Mouse (Mus musculus) adrenal gland, adult 2 months (tissue): ENCODE measurements around the gene Hmgcl. TPM values are rescaled to one million over a fixed set of nuclear protein-coding genes. Genes with fewer than 3 reads are reported as not detected.

Experiments
- DNase-seq: peaks from one replicate; pipeline ENCODE4 v3.0.0; 2021
- polyA plus RNA-seq: library from polyadenylated mRNA; depleted of rRNA; stranded (reverse); fragments of >200 nt; gene quantifications from 2 replicates; pipeline ENCODE4 v1.2.3, GENCODE M21; 2012; rRNA removed
- total RNA-seq, 2 experiments: library from RNA; stranded (reverse); gene quantifications; 2 replicates each; pipeline ENCODE4 v1.2.3; 2021

Gene Hmgcl
- total and polyA plus RNA-seq, 3 experiments = 35.3 to 71.0 (median 42.7) TPM

DNA sequence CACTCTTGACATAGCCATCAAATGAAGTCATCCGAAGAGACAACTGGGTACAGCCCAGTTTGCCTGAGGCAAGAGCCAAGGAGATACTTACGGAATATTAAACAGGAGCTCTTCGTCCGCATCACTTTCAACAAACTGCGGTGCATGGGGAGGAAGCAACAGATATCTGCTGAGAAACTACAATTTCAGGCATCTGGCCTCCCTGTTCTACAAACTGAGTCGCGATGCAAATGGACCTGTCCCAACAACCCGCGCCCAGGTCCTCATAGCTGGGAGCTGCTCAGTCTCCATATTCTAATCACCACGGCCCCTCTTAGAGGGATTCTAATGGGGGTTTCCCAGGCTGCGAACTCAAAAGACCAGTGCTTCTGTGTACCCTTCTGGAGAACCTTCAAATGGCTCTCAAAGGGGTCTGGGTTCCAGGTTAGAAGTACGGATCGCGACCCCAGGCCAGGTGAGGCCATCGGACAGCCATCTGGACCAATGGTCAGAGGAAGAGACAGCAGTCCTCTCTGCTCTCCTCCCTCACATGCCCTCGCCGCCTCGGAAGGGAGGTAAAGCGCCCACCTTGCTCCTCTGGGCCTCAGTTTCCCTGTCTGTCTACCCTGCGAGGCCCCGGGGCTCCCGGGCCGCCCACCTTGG is 40.2 kb downstream of the Hmgcl start:
- no peak for DNase-seq

DNA sequence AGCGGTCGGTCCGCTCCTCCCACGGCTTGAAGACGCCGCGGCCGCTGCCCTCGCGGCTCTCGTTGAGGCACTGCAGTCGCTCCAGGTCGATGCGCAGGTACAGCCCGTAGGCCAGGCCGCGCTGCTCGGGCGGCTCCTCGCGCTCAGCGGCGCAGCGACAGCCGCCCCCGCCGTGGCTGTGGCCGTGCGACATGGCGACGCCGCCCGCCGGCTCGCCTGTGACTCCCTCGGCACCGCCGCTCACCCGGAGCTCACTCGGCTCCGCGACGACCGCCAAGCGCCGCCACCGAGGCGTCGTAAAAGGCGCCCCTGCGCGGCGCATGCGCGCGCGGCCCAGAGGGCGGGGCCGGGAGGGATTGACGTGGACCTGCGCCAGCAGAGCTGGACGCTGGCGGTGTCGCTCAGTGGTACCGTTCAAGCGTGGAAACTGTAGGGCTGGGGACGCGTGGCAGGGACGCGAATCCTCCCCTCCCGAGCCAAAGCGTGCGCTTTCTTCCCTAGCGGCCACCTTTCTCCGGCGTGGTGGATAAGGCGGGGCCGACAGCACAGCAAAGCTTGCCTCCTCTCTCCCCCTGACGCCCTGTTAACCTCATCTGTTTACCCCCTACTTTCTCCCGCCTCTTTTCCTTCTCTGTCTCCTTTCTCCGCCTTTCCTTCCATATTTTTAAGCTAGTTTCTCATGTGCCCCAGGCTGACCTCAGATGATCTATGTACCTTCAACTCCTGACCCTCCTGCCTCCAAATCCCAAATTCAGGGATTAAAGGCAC is 40.9 kb downstream of the Hmgcl start, which contains the start of gene Pithd1:
Gene Pithd1, minus strand, starts transcription at position 322 of the 768 bp plus-strand sequence.
- DNase-seq = peak; percentile 95

GRCm38 (mm10) chr4:135987714-135988113 is 41.5 kb downstream of the Hmgcl start:
- DNase-seq = no peak

DNA sequence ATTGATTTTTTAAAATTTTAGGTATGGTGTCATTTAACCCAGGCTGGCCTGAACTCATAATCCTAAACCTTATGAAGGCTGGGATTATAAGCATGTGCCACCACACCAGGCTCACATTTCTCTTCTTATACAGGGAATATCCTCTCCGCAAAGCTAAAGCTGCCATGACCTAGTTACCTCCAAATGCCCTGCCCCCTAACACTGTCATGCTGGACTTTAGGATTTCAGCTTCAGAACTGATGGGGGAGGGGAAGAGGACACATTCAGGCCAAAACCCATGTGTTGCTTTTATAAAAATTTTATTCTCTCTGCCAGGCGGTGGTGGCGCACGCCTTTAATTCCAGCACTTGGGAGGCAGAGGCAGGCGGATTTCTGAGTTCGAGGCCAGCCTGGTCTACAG is 47.7 kb downstream of the Hmgcl start:
- DNase-seq = no peak

DNA sequence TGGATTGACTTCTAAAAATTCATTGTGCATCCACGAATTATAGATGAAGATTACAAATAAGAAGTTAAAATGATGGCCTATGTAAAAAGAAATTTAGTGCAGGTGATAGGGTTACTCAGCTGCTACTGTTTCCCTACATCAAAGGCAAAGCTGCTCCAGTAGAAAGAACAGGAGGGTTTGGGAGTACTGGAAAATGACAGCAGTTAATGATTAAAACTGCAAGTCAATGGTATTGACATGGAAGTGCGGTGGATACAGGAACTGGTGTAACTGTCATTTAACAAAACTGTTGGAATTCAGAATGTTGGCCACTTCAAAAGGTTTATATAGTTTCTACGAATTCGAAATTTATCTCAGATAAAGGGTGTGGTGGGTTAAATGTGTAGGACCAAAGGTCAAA is 48.9 kb downstream of the Hmgcl start:
- no peak for DNase-seq

DNA sequence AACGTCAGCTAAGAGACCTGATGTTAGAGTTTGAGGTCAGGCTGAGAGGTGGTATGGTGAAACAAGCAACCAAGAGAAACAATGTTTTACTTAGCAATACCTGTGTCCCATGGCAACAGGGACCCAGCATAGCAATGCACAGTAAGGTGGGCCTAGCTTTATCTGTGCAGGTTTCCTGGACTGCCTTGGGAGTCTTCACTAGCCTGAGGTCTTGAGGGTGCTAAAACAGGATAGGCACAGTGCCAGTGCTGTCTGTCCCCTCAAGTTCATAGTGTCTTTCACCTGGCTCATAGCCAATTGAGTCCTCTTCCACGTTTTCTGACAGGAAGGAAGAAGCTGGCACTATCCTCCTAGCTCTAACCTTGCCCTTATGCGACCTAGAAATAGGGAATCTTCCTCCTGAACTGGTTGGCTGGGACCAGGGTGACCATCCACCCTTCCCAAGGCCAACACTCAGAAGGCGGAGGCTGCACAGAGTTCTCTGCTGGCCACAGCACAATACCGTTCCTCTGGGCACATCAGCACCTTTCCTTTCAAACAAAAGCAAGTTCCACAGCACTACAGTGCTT is 57.9 kb downstream of the Hmgcl start:
- DNase-seq = peak; percentile 45

DNA sequence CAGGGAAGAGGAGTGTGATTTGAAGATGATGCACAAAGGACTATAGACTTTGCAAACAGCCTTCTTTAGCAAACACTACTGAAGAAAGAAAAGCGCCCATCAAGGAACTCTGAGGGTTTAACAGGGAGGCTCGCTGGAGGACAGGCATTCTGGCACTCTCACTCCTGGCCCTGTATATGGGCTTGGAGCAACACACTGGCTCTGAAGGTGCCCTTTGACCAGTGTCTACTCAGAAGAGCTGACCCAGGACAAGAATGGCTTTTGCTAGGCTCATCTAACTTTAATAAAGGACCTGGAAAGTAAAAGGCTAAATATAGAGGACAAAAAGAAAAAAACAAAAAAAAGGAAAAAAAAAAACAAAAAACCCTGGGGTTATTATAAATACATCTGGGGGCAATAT is 58.7 kb downstream of the Hmgcl start:
- no peak for DNase-seq

- no peak for DNase-seq
These were observed 60.6 kb downstream of the Hmgcl start for GRCm38 (mm10) chr4:136006821-136007220.

GRCm38 (mm10) chr4:136008782-136009447 is 62.7 kb downstream of the Hmgcl start:
- DNase-seq = no peak

DNA sequence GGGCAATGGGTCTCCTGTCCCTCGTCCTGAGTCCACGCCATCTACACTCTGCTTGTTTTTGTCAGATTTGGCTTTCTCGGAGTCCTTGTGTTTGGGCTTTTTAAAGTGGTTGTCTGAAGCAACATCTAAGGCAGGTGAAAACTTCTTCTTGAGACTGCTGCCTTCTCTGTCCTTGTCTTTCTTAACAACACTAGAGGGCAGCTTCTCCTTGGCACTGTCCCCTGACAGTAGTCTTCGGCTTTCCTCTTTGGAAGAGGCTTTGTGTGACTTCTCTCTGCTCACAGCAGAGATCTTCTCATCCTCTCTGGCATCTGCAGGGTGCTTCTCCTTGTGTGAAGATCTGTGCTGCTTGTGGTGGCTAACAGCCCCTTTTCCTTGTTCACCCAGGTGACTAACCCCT is 64.3 kb downstream of the Hmgcl start:
- no peak for DNase-seq

Other genes with a start within 250 kb of the Hmgcl start
- gene Il22ra1, start 218.3 kb upstream of the Hmgcl start, total RNA-seq = under 1 TPM; 0.43 to 0.59 TPM
- gene Il22ra1, start 218.3 kb upstream of the Hmgcl start, polyA plus RNA-seq = 1.2 and 1.4 TPM in 2 replicates
- gene Myom3, start 186.7 kb upstream of the Hmgcl start, total RNA-seq = under 1 TPM; 0.40 to 0.55 TPM
- gene Myom3, start 186.7 kb upstream of the Hmgcl start, polyA plus RNA-seq = 0.08 and 0.10 TPM in 2 replicates
- gene Srsf10, start 90.7 kb upstream of the Hmgcl start, total RNA-seq = 100 to 1,000 TPM in 1 of 2 experiments, 10 to 100 TPM in 1; 84.2 to 139 TPM
- 111 and 117 TPM in 2 replicates for gene Srsf10, start 90.7 kb upstream of the Hmgcl start, polyA plus RNA-seq
- 100 to 1,000 TPM in 1 of 2 experiments, 10 to 100 TPM in 1; 99.4 to 128 TPM for gene Pnrc2, start 72.6 kb upstream of the Hmgcl start, total RNA-seq
- gene Pnrc2, start 72.6 kb upstream of the Hmgcl start, polyA plus RNA-seq = 5.5 and 8.6 TPM in 2 replicates
- gene Cnr2, start 51.1 kb upstream of the Hmgcl start, total RNA-seq = 1 to 10 TPM in 1 of 2 experiments, under 1 TPM in 1; 0.92 to 2.5 TPM
- 1.8 and 2.1 TPM in 2 replicates for gene Cnr2, start 51.1 kb upstream of the Hmgcl start, polyA plus RNA-seq
- gene Fuca1, start 25.7 kb upstream of the Hmgcl start, total RNA-seq = 10 to 100 TPM; 82.7 to 86.3 TPM
- 31.8 and 35.2 TPM in 2 replicates for gene Fuca1, start 25.7 kb upstream of the Hmgcl start, polyA plus RNA-seq
- gene Gale, start 17.3 kb downstream of the Hmgcl start, total RNA-seq = 10 to 100 TPM; 15.5 to 24.8 TPM
- 22.9 and 33.3 TPM in 2 replicates for gene Gale, start 17.3 kb downstream of the Hmgcl start, polyA plus RNA-seq
- 10 to 100 TPM; 59.8 to 78.2 TPM for gene Lypla2, start 26.2 kb downstream of the Hmgcl start, total RNA-seq
- 155 and 169 TPM in 2 replicates for gene Lypla2, start 26.2 kb downstream of the Hmgcl start, polyA plus RNA-seq
- gene Pithd1, start 40.8 kb downstream of the Hmgcl start, total RNA-seq = 10 to 100 TPM; 23.1 to 35.5 TPM
- gene Pithd1, start 40.8 kb downstream of the Hmgcl start, polyA plus RNA-seq = 59.2 and 59.4 TPM in 2 replicates
- 10 to 100 TPM; 40.8 to 46.8 TPM for gene Eloa, start 75.3 kb downstream of the Hmgcl start, total RNA-seq
- 4.2 and 4.4 TPM in 2 replicates for gene Eloa, start 75.3 kb downstream of the Hmgcl start, polyA plus RNA-seq
- gene Rpl11, start 107.0 kb downstream of the Hmgcl start, total RNA-seq = 100 to 1,000 TPM; 582 to 615 TPM
- 162 and 164 TPM in 2 replicates for gene Rpl11, start 107.0 kb downstream of the Hmgcl start, polyA plus RNA-seq
- gene Id3, start 197.0 kb downstream of the Hmgcl start, total RNA-seq = 10 to 100 TPM; 31.5 to 70.5 TPM
- 235 and 298 TPM in 2 replicates for gene Id3, start 197.0 kb downstream of the Hmgcl start, polyA plus RNA-seq
- gene E2f2, start 225.9 kb downstream of the Hmgcl start, total RNA-seq = 1 to 10 TPM; 1.8 to 5.1 TPM
- 2.9 and 3.0 TPM in 2 replicates for gene E2f2, start 225.9 kb downstream of the Hmgcl start, polyA plus RNA-seq